Mouse (Mus musculus): Measurements from ENCODE around the gene Olfr117. TPM values are rescaled to one million over a fixed set of nuclear protein-coding genes. Genes with fewer than 3 reads are reported as not detected.
"Not testable (repeated sequence)": the region's sequence is repeated elsewhere in the genome, so short reads cannot be mapped to it uniquely, and the experiment has no call there.

The Olfr117 gene
- polyA plus RNA-seq (2014; fragmentation: Nextera tagmentation; extraction: Ambion mirVana): not detected in 2 replicates

GRCm38 (mm10) chr17:37663682-37664081 is at the start of gene Olfr117:
Gene Olfr117, minus strand, starts transcription at chr17:37663782.
- H3K4me2 ChIP-seq (ENCODE audit: low read depth, low read length): no peak within 1 kb of the TSS
- no peaks in the 10 kb centered on the region for H3K36me3 ChIP-seq (ENCODE audit: control insufficient read depth, insufficient read depth, low read length)
- no peak within 1 kb of the TSS for H3K4me3 ChIP-seq (ENCODE audit: low read depth, low read length)
- H3K9ac ChIP-seq (ENCODE audit: low read depth, low read length): no peak within 1 kb of the TSS
- H3K4me1 ChIP-seq (ENCODE audit: control insufficient read depth, insufficient read depth, low read length): no peaks in the 10 kb centered on the region
- ATAC-seq (ENCODE audit: low read depth) (no peak), DNase-seq (ENCODE audit: low spot score) (no peak)
- H3K27ac ChIP-seq (replicated peaks; ENCODE audit: low read depth, low read length): no peak within 1 kb of the TSS
- no peaks in the 10 kb centered on the region for H3K9me3 ChIP-seq (ENCODE audit: control insufficient read depth, low read length)
- no peaks in the 10 kb centered on the region for H3K27me3 ChIP-seq (replicated peaks; ENCODE audit: control insufficient read depth, insufficient read depth, low read length)
- WGBS: 70% methylated on average over 1 of the region's 1 CpGs

- WGBS: 67% methylated on average over 1 of the region's 1 CpGs
Observed at GRCm38 (mm10) chr17:37696264-37696663, 32.7 kb upstream of the Olfr117 start, which contains the start of gene Olfr119. Gene Olfr119, plus strand, starts transcription at chr17:37696564.

GRCm38 (mm10) chr17:37666688-37667087 is 3.1 kb upstream of the Olfr117 start, which contains the start of gene Olfr118:
Gene Olfr118, plus strand, starts transcription at chr17:37666988.
- DNase-seq (ENCODE audit: low spot score): no peak
- no peak within 1 kb of the TSS for H3K4me3 ChIP-seq (ENCODE audit: low read depth, low read length)
- H3K36me3 ChIP-seq (ENCODE audit: control insufficient read depth, insufficient read depth, low read length): no peaks in the 10 kb centered on the region
- H3K9ac ChIP-seq (ENCODE audit: low read depth, low read length): no peak within 1 kb of the TSS
- H3K27me3 ChIP-seq (replicated peaks; ENCODE audit: control insufficient read depth, insufficient read depth, low read length): no peaks in the 10 kb centered on the region
- 68% methylated on average over 2 of the region's 2 CpGs for WGBS
- no peak for ATAC-seq (ENCODE audit: low read depth)
- H3K27ac ChIP-seq (replicated peaks; ENCODE audit: low read depth, low read length): no peak within 1 kb of the TSS
- H3K9me3 ChIP-seq (ENCODE audit: control insufficient read depth, low read length): no peaks in the 10 kb centered on the region
- no peak within 1 kb of the TSS for H3K4me2 ChIP-seq (ENCODE audit: low read depth, low read length)
- no peaks in the 10 kb centered on the region for H3K4me1 ChIP-seq (ENCODE audit: control insufficient read depth, insufficient read depth, low read length)

More at GRCm38 (mm10) chr17:37696264-37696663, 32.7 kb upstream of the Olfr117 start, which contains the start of gene Olfr119:
- not testable (repeated sequence) for ATAC-seq (ENCODE audit: low read depth); H3K4me1 ChIP-seq (ENCODE audit: control insufficient read depth, insufficient read depth, low read length); H3K36me3 ChIP-seq (ENCODE audit: control insufficient read depth, insufficient read depth, low read length); H3K9ac ChIP-seq (ENCODE audit: low read depth, low read length); H3K27ac ChIP-seq (replicated peaks; ENCODE audit: low read depth, low read length); DNase-seq (ENCODE audit: low spot score); H3K4me2 ChIP-seq (ENCODE audit: low read depth, low read length); H3K27me3 ChIP-seq (replicated peaks; ENCODE audit: control insufficient read depth, insufficient read depth, low read length); H3K4me3 ChIP-seq (ENCODE audit: low read depth, low read length); H3K9me3 ChIP-seq (ENCODE audit: control insufficient read depth, low read length)

- H3K4me3 ChIP-seq (ENCODE audit: low read depth, low read length): no peak within 1 kb of the TSS
- H3K4me1 ChIP-seq (ENCODE audit: control insufficient read depth, insufficient read depth, low read length): no peaks in the 10 kb centered on the region
- no peaks in the 10 kb centered on the region for H3K27me3 ChIP-seq (replicated peaks; ENCODE audit: control insufficient read depth, insufficient read depth, low read length)
- 76% methylated on average over 2 of the region's 2 CpGs for WGBS
- no peak within 1 kb of the TSS for H3K4me2 ChIP-seq (ENCODE audit: low read depth, low read length)
- no peak within 1 kb of the TSS for H3K27ac ChIP-seq (replicated peaks; ENCODE audit: low read depth, low read length)
- H3K36me3 ChIP-seq (ENCODE audit: control insufficient read depth, insufficient read depth, low read length): no peaks in the 10 kb centered on the region
- no peak within 1 kb of the TSS for H3K9ac ChIP-seq (ENCODE audit: low read depth, low read length)
- ATAC-seq (ENCODE audit: low read depth): no peak
- DNase-seq (ENCODE audit: low spot score): no peak
- H3K9me3 ChIP-seq (ENCODE audit: control insufficient read depth, low read length): no peaks in the 10 kb centered on the region
Observed at GRCm38 (mm10) chr17:37627009-37627408, 36.6 kb downstream of the Olfr117 start, which contains the start of the genes Olfr115 and Olfr116. Gene Olfr115, minus strand, starts transcription at chr17:37627109. Gene Olfr116, minus strand, starts transcription at chr17:37627199.

Other genes with a start within 250 kb of the Olfr117 start
- gene Olfr108, start 218.3 kb downstream of the Olfr117 start, polyA plus RNA-seq (2014; fragmentation: Nextera tagmentation; extraction: Ambion mirVana): not detected in 2 replicates
- gene Olfr109, start 204.9 kb downstream of the Olfr117 start, polyA plus RNA-seq (2014; fragmentation: Nextera tagmentation; extraction: Ambion mirVana): not detected in 2 replicates
- not detected in 2 replicates for gene H2-M2, start 180.2 kb downstream of the Olfr117 start, polyA plus RNA-seq (2014; fragmentation: Nextera tagmentation; extraction: Ambion mirVana)
- gene Olfr110, start 171.3 kb downstream of the Olfr117 start, polyA plus RNA-seq (2014; fragmentation: Nextera tagmentation; extraction: Ambion mirVana): 0.12 TPM in 1 of 2 replicates, not detected in the other
- not detected in 2 replicates for gene Olfr111, start 155.8 kb downstream of the Olfr117 start, polyA plus RNA-seq (2014; fragmentation: Nextera tagmentation; extraction: Ambion mirVana)
- gene Olfr112, start 94.3 kb downstream of the Olfr117 start, polyA plus RNA-seq (2014; fragmentation: Nextera tagmentation; extraction: Ambion mirVana): not detected in 2 replicates
- gene Olfr113, start 86.1 kb downstream of the Olfr117 start, polyA plus RNA-seq (2014; fragmentation: Nextera tagmentation; extraction: Ambion mirVana): not detected in 2 replicates
- not detected in 2 replicates for gene Olfr114, start 71.0 kb downstream of the Olfr117 start, polyA plus RNA-seq (2014; fragmentation: Nextera tagmentation; extraction: Ambion mirVana)
- not detected in 2 replicates for gene Olfr115, start 36.7 kb downstream of the Olfr117 start, polyA plus RNA-seq (2014; fragmentation: Nextera tagmentation; extraction: Ambion mirVana)
- not detected in 2 replicates for gene Olfr116, start 36.6 kb downstream of the Olfr117 start, polyA plus RNA-seq (2014; fragmentation: Nextera tagmentation; extraction: Ambion mirVana)
- not detected in 2 replicates for gene Olfr118, start 3.2 kb upstream of the Olfr117 start, polyA plus RNA-seq (2014; fragmentation: Nextera tagmentation; extraction: Ambion mirVana)
- not detected in 2 replicates for gene Olfr119, start 32.8 kb upstream of the Olfr117 start, polyA plus RNA-seq (2014; fragmentation: Nextera tagmentation; extraction: Ambion mirVana)
- 0.17 TPM in 1 of 2 replicates, not detected in the other for gene Olfr120, start 58.0 kb upstream of the Olfr117 start, polyA plus RNA-seq (2014; fragmentation: Nextera tagmentation; extraction: Ambion mirVana)
- 0.18 TPM in 1 of 2 replicates, not detected in the other for gene Olfr121, start 85.1 kb upstream of the Olfr117 start, polyA plus RNA-seq (2014; fragmentation: Nextera tagmentation; extraction: Ambion mirVana)
- not detected in 2 replicates for gene Olfr122, start 104.8 kb upstream of the Olfr117 start, polyA plus RNA-seq (2014; fragmentation: Nextera tagmentation; extraction: Ambion mirVana)
- gene Olfr123, start 129.7 kb upstream of the Olfr117 start, polyA plus RNA-seq (2014; fragmentation: Nextera tagmentation; extraction: Ambion mirVana): not detected in 2 replicates
- gene Olfr124, start 136.1 kb upstream of the Olfr117 start, polyA plus RNA-seq (2014; fragmentation: Nextera tagmentation; extraction: Ambion mirVana): 0.15 and 0.30 TPM in 2 replicates
- not detected in 2 replicates for gene Olfr125, start 169.2 kb upstream of the Olfr117 start, polyA plus RNA-seq (2014; fragmentation: Nextera tagmentation; extraction: Ambion mirVana)
- not detected in 2 replicates for gene Olfr126, start 183.7 kb upstream of the Olfr117 start, polyA plus RNA-seq (2014; fragmentation: Nextera tagmentation; extraction: Ambion mirVana)
- gene Olfr127, start 236.7 kb upstream of the Olfr117 start, polyA plus RNA-seq (2014; fragmentation: Nextera tagmentation; extraction: Ambion mirVana): not detected in 2 replicates